Mouse (Mus musculus) thymus, adult 2 months (tissue): Measurements from ENCODE around the gene Oas1h.
"Not testable (repeated sequence)": the region's sequence is repeated elsewhere in the genome, so short reads cannot be mapped to it uniquely, and the experiment has no call there.

ENCODE experiments used
- CTCF ChIP-seq: fragments of 200-500 bp; IDR thresholded peaks from 2 replicates; pipeline ENCODE4 v1.5.1; 2012; ENCODE audit warnings: mild to moderate bottlenecking, control low read depth, low read length, moderate library complexity, borderline replicate concordance; ENCODE audit not compliant: control insufficient read depth, poor library complexity, insufficient read depth; ENCODE audit errors: extremely low read depth
- POLR2A ChIP-seq: fragments of 200-500 bp; IDR thresholded peaks from 2 replicates; pipeline ENCODE4 v1.6.1; 2012; ENCODE audit warnings: mild to moderate bottlenecking, low read length, control low read depth, moderate library complexity; ENCODE audit not compliant: control insufficient read depth, poor library complexity, insufficient read depth; ENCODE audit errors: extremely low read depth

- TF ChIP-seq CTCF, POLR2A: not testable (repeated sequence)
These were observed 15.6 kb downstream of the Oas1h start for GRCm38 (mm10) chr5:120876839-120877238.
